Mouse (Mus musculus) retina, postnatal 7 days (tissue): Measurements from ENCODE around the gene Capza2.
"Not testable (repeated sequence)": the region's sequence is repeated elsewhere in the genome, so short reads cannot be mapped to it uniquely, and the experiment has no call there.

Experiments
- DNase-seq: peaks from one replicate; pipeline ENCODE4 v3.0.0-alpha.2; 2012; ENCODE audit warnings: low read depth, low spot score

The Capza2 gene

DNA sequence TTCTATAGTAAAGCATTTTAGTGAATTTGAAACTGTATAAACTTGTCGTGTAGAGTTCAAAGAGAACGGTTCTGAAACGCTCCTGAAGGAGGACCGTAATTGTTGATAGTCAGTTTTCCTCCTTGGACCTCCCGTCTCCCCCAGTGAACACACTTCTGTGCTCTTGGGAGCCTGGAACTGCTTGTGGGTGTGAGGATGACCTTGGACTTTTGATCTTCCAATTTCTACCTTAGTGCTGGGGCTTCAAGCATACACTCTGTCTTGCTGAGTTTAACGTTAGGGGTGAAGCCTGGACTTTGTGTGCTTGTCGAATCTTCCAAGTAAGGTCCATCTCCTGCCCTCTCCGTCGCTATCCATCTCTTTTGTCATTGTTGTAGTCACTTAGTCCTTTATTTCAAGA, 4.0 kb downstream of the Capza2 start:
- no peak for DNase-seq

DNA sequence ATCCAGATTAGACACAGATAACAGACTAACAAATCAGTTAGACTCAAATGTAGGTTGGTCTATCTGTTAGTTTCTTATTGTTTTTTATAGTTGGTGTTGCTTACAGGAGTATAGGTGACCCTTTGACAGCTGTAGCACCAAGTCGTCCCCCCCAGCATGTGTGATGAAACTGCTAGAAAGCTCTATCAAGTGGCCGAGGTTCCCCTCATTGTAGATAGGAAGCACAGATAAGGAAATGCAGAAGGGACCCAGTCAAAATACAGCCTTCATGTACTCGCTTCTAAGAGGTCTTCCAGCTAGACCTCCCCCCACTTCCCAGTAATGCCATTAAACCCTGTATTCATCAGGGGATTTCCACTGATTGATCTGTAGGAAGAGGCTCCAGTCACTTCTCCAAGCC, 6.7 kb downstream of the Capza2 start:
- DNase-seq: no peak

DNA sequence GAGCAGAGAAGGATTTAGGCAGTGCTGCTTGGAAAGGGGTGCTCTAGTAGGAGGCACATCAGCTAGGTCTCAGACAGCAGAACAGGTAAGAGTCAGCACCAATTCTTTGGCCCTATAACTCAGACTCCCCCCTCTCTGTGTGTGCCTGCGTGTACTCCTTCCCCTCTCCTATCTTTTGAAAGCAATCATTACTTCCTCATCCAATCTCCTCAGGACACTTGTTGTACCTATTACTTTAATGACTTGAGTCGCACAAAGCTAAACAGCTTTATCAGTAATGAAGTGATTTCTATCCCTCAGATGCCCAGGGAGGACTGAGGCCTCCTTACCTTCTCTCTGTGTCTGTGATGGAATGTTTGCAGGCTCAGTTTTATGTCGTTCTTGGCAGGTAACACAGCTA, 10.1 kb downstream of the Capza2 start:
- no peak for DNase-seq

DNA sequence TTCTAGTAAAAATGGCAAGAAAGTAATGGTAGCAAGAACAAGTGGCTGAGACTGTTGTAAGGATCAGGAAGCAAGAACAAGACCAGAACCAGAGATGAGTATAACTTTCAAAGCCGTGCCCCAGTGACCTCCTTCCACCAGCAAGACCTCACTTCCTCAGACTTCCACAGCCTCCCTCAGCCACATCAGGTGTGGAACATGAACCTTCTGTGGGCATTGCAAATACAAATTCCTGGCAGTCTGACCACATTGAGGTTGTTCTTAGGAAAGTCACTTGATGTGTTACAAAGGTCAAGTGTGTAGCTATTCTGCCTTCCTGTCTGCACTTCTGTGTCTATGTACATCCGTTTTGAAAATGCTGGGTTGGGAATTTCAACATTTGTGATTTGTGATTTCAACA, 16.1 kb downstream of the Capza2 start:
- DNase-seq: no peak

DNA sequence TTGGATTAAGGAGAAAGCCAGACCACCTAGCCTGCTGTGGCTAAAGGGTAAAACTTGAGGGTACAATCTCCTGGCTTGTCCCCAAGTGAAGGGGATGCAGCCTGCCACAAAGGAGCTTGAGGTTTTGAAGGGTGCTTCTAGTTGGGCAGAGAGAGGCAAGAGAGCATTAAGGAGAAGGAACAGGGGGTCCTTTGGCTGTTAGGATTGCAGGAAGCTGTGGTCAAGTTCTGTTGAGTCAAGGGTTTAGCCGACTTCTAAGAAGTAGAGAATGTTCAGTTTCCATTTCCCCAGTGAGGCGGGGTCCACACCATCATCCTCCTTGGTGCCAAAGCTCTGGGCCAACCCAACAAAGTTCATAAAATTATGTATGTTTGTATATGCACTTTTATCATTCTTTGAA, 19.0 kb downstream of the Capza2 start:
- DNase-seq: no peak

DNA sequence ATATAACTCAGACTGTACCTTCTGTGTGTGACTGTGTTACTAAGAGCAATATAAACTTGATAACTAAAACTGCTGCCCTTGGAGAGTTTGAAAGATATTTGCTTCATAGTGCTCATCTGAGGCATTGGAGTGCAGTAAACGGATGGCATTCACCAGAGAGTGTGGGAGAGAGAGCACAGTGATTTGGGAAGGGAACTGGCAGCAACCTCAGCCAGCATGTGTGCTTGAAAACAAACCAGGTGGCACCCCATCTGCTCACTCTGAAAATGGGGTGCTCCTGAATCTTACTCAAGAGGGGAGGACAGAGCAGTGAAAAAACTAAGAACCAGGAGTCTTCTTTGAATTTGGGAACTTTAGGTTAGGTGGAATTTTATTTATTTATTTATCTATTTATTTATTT, 21.3 kb downstream of the Capza2 start:
- no peak for DNase-seq

DNA sequence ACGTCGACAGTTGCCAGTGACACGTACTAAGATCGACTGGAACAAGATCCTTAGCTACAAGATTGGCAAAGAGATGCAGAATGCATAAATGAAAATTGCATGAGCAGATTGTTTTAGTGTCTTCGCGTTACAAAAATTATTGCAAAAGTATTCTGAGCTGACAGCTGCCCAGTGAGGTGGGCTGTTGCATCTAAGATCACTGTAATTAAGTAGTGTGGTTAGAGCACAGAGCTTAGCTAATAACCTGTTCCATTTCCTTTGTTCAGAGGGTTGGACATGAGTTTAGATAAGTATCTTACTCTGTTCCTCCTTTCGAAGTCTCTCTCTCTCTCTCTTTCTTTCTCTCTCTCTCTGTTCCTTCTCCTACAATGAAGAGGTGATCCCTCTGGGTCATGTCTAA, 29.3 kb downstream of the Capza2 start:
- DNase-seq: no peak

DNA sequence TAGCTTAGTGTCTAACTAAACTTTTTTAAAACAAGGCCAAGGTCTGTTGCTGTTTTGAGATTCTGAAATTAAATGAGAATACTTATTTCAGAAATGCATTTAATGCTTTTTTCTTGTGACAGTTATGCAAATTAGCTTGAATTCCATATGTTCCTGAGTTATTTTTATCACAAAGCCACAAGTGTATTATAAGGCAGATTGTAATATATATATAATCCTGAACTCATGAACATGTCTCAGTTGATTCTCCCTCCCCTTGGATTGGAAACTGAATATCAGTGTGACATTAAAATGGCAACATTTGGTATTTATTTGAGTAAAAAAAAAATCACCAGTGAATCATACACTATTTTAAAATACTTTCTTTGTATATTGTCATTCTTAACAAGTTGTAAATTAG, 30.0 kb downstream of the Capza2 start:
- DNase-seq: no peak

DNA sequence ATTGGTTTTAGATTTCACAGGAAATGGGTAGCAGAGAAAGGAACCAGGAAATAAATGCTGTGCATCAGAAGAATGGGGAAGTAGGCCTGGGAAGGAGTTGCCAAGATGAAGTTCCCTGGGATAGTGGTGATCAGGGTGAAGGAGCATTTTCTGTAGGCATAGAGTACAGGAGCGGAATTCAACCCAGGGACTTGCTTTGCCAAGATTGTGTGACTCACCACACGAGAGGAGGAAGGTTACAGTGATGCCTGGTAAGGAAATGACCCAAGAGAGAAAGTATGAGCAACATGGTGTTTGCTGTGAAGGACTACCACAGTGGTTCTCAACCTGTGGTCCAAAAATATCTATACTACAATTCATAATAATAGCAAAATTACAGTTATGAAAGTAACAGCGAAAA, 31.8 kb downstream of the Capza2 start:
- DNase-seq: no peak

DNA sequence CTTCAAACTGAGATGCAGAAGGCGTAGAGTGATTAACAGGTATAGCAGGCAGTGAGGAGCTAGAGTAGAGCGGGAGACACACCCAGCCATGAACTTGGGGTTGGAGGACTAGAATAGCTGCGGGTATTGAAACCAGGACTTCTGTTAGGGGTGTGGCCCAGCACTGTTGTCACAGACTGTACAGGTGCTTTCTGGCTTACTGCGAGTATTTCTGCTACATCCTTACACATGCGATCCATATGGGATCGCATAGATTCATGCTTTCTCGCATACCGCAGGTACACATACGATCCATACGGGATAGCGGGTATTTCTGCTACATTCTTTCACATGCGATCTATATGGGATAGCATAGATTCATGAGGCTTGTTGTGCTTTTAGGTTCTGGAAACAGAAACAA, 32.3 kb downstream of the Capza2 start:
- DNase-seq: no peak

DNA sequence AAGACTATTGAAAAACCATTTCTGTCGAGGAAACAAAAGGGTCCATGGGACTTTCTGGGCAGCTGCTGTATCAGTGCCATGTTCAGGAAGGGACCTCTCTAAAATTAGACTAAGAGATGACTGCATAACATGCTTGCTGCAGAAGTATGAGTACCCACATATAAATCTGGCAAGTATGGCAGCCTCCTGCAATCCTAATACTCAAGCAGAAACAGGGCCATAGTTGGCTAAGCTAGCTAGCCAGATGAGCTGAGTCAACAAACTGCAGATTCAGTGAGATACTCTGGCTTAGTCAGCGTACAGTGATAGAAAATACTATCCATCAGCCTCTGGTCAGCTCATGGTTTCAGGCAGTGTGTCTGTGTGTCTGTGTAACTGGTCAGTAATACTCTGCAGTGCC, 33.8 kb downstream of the Capza2 start:
- DNase-seq: no peak

DNA sequence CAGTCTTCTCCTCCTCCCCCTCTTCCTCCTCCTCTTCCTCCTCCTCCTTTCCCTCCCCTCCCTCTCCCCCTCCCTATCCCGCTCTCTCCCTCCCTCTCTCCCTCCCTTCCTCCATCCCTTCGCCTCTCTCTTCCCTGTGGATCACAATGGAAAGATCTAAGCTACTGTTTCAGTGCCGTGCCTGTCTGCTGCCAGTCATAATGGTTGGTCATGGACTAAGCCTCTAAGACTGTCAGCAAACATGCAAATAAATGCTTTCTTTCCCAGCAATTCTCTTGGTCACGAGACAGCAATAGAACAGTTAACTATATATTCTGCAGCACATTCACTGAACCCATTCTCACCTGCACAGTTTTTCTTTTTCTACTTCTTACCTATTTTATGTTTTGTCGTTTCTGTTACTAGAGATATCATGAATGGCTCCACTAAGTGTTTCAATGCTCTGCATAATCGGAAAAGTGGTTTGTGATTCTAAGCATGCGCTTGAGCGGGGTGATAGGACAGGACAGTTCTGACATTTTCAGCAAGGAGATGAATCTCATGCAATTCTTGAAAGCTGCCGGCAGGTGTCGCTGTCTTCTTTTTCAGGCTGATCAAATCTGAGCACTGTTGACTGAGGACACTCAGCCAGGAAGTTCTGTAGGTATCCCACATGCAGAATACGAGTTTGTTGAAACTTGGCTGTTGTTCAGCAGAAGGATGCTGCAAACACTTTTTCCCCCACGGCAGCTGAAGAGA, 39.2 kb downstream of the Capza2 start:
- peak; percentile 62 for DNase-seq

DNA sequence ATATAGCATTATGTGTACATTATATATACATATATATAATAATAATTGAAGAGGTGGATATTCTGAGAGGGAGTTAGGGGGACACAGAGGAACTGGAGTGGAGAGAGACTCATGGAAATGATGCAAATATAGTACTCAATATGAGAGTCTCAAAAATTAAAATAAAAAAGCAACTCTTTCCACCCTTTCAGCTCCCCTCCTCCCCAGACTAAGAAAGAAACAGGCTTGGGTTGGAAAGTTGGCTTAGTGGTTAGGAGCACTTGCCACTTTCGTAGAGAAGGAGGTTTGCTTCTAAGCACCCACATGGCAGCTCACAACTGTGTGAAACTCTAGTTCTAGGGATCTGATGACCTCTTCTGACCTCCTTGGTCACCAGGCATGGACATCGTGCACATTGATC, 41.0 kb downstream of the Capza2 start:
- no peak for DNase-seq

DNA sequence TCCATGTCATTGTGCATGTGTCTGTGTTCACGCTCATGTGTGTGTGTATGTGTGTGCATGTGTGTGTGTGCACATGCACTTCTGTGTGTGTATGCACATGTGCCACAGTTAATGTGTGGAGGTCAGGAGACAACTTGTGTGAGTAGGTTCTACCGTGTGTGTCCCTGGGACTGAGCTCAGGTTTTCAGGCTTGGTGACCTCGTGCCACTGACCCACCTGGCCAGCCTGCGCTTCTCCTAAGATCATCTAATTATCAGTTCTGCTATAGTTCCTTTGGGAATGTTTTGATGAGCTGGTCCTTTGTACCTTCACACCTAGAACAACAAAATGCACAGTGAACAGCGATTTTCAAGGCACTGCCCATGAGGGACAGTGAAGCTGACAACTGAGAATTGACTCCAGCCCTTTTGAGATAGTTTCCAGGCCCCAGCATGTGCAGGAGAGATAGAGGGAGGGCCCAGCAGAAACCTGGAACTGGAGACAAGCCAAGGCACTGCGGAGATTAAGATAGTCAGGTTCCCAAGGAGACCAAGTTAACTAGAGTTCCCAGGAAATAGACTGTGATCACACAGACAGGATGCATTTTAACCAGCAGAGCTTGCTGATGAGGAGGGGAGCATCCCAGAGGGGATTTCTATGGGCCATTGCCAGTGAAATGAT, 44.4 kb downstream of the Capza2 start:
- DNase-seq: no peak

DNA sequence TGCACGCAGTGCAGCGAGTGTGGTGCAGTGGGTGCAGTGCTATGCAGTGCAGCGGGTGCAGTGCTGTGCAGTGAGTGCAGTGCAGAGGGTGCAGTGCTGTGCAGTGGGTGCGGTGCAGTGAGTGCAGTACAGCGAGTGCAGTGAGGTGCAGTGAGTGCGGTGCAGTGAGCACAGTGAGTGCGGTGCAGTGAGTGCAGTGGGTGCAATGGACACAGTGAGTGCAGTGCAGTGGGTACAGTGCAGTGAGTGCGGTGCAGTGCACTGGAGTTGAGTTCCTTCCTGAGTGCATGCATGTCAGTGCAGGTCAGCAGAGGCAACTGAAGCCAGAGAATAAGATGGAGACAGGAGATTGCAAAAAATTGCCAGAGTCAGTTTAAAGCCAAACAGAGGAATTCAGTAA, 45.8 kb downstream of the Capza2 start:
- no peak for DNase-seq

DNA sequence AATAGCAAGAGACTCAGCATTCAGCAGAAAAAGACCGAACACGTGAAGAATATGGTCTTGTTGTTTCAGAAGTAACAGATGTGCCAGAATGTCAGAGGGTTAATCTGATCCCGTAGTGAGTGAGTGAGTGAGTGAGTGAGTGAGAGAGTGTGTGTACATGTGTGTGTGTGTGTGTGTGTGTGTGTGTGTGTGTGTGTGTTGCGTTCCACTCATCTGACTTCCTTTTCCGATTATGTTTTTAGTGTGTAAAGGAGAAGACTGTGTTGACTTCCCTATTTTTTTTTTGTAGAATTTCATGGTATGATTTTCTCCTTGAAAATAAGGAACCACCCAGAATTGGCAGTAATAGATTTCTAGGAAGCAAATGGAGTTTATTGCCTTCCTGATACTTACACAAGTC, 52.6 kb downstream of the Capza2 start:
- no peak for DNase-seq

DNA sequence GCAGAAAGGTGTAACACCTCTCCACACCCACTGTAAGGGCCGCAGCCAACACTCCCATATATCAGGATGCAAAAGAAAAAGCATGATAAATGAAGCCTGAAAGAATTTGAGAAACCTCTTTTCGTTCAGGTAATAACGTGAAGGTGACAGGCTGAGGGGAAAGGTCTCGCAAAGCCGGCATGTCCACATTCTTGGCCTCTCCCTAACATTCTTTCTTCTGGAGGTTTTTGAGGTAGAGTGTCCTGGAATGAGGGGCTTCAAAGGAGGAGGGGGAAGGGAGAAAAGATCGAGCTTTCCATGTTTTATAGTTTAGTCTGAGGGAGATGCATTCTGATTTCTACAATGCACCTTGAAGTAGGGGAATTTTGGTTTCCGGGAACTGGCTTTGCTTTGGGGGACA, 56.6 kb downstream of the Capza2 start, which contains the start of gene St7:
Gene St7, plus strand, starts transcription at position 287 of the 400 bp plus-strand sequence.
- DNase-seq: no peak

DNA sequence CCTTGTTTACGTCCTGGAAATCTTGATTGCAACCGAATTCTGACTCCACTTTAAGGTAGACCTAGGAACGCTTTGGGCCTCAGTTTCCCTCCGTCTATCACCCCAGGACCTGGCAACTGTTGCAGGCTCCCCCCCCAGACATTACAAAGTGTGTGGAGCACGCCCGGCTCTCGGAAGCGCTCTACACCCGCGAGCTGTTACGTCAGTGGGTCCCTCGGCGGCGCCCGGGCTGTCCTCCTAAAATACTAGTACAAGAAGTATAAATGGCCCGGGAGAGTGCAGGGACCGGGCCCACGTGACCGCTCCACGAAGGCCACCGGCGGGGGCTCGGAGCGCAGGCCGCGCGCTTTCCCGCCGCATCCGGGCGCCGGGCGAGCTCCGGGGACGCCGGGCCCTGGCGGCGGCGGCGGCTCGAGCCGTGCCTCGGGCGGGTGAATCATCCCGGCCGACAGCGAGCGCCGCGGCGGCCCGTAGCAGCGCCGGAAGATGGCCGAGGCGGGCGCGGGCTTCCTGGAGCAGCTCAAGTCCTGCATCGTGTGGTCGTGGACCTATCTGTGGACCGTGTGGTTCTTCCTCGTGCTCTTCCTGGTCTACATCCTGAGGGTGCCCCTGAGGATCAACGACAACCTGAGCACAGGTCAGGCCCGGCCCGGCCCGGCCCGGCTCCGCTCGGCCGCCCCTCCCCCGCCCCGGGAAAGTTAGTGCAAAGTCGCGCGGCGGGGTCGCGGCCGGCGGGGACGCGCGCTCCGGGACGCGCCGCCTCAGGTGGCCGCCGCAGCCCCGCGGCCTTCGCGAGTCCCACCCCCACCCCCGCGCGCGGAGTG, 57.9 kb downstream of the Capza2 start:
- peak; percentile 16 for DNase-seq

DNA sequence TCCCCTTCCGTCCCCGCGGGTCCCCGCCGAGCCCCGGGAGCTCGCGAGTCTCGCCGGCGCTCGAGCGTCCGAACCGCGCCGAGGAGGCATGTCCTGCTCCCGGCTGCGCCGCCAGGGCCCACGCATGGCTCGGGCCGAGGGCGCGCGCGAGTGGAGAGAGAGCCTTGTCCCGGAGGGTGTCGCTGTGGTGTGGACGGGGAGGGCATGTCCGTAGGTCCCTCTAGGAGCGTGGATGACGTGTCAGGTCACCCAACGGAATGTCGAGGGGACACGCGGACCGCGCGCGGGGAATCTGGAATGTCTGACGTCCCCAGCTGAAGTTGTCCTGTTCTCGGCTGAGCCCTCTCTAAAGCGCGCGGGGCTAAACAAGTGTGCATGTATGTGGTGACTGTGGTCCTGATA, 58.5 kb downstream of the Capza2 start:
- peak; percentile 35 for DNase-seq

DNA sequence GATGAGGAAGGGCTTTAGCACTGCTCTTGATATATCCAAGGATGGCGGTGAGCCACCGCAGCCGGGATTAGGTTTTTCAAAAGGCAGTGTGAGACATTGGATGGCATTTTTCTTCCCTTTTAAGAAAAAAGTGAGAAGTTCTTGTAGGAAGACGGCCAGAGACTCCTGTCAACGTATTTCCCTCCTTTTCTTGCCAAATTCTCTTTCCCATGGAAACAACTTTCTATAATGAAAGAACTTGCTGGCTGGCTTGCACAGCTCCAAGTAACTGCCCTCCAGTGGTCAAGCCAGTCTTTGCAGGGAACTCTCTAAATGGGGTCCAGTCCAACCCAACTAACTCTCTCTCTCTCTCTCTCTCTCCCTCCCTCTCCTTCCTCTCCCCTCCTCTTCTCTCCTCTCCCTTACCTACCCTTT, 60.3 kb downstream of the Capza2 start:
- no peak for DNase-seq

DNA sequence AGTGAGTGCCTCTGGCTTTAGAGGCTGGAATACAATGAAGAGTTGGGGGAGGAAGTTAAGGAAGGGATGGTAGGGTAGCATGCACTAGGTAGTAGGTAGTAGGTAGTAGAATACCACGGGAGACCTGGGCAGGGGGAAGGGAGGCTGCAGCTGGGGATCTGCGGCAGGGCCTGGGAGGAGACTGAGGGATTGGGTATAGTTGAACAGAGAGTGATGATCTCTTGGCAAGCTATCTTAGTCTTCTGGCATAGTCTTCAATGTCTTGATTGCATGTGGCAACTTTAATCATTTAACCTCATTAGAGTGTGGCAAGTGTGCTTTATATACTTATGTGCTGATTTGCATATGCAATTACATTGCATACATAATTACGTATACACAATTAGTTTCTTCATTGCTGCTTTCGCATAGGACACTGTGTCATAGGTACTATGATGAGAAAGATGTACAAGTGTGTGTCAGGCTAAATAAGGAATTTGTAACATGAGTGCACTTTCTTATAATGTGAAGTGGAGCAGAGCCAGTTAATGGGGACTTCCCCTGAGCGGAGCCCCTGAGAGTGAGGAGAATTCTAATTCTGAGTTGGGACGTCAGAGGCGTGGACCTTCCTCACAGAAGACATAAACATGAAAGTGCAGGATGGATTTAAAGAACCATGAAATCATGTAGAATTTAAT, 65.0 kb downstream of the Capza2 start:
- no peak for DNase-seq

DNA sequence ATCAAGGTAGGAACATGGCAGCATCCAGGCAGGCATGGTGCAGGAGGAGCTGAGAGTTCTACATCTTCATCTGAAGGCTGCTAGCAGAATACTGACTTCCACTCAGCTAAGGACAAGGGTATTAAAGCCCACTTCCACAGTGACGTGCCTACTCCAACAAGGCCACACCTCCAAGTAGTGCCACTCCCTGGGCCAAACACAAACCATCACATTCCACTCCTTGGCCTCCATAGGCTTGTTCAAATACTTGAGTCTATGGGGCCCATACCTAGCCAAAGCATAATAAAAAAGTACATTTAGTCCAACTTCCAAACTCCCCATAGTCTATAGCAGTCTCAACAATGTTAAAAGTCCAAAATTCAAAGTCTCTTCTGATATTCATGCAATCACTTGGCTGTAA, 68.0 kb downstream of the Capza2 start:
- not testable (repeated sequence) for DNase-seq
